Mouse (Mus musculus) MEL (cell line): Measurements from ENCODE around the gene Sit1. TPM values are rescaled to one million over a fixed set of nuclear protein-coding genes. Genes with fewer than 3 reads are reported as not detected.

ENCODE experiments used
- DNase-seq: peaks from one replicate; pipeline ENCODE4 v3.0.0; 2011; ENCODE audit warnings: low read depth, low spot score
- H3K27ac ChIP-seq: 2 replicates; pipeline ENCODE4 v1.5.1; 2012; ENCODE audit warnings: low read depth, mild to moderate bottlenecking, control low read depth, low read length, moderate library complexity; ENCODE audit not compliant: control insufficient read depth
- H3K27me3 ChIP-seq, 2 experiments: fragments of 150-350 bp in 1 of 2; sonication (generic) in 1 of 2; 2 replicates each; pipeline ENCODE4 v1.6.1; 2012; ENCODE audit warnings: low read length in 2 of 2, mild to moderate bottlenecking in 2 of 2, improper control_type of control experiment in 1 of 2, moderate library complexity in 1 of 2; ENCODE audit not compliant: insufficient read depth in 2 of 2, control insufficient read depth in 1 of 2
- H3K36me3 ChIP-seq, 2 experiments: 2 replicates each; pipeline ENCODE4 v1.6.1; 2012 to 2014; ENCODE audit warnings: low read length in 2 of 2, improper control_type of control experiment in 1 of 2, inconsistent platforms in 1 of 2, mild to moderate bottlenecking in 1 of 2; ENCODE audit not compliant: insufficient read depth in 2 of 2, control insufficient read depth in 1 of 2
- H3K4me1 ChIP-seq, 2 experiments: fragments of 150-350 bp in 1 of 2; sonication (generic) in 1 of 2; 2 replicates each; pipeline ENCODE4 v1.6.1; 2012; ENCODE audit warnings: low read length in 2 of 2, improper control_type of control experiment in 1 of 2, mild to moderate bottlenecking in 1 of 2; ENCODE audit not compliant: insufficient read depth in 2 of 2, control insufficient read depth in 1 of 2
- H3K4me3 ChIP-seq, 2 experiments: fragments of 150-350 bp in 1 of 2; sonication (generic) in 1 of 2; 2 replicates each; pipeline ENCODE4 v1.5.1; 2012; ENCODE audit warnings: low read depth in 2 of 2, low read length in 2 of 2, mild to moderate bottlenecking in 2 of 2, moderate library complexity in 2 of 2, control low read depth in 1 of 2, improper control_type of control experiment in 1 of 2; ENCODE audit not compliant: control insufficient read depth in 1 of 2, insufficient read depth in 1 of 2
- H3K79me2 ChIP-seq: 2 replicates; pipeline ENCODE4 v1.6.1; 2012; ENCODE audit warnings: mild to moderate bottlenecking, low read length, moderate library complexity; ENCODE audit not compliant: control insufficient read depth, poor library complexity, insufficient read depth
- H3K9ac ChIP-seq: 2 replicates; pipeline ENCODE4 v1.6.1; 2012; ENCODE audit warnings: low read depth, mild to moderate bottlenecking, control low read depth, low read length, moderate library complexity; ENCODE audit not compliant: control insufficient read depth, poor library complexity, severe bottlenecking
- H3K9me3 ChIP-seq: fragments of 150-350 bp; sonication (generic); replicated peaks from 2 replicates; pipeline ENCODE4 v1.6.1; 2012; ENCODE audit warnings: mild to moderate bottlenecking, low read length, improper control_type of control experiment, moderate library complexity; ENCODE audit not compliant: insufficient read depth
- BHLHE40 ChIP-seq: IDR thresholded peaks from 2 replicates; pipeline ENCODE4 v1.6.1; 2012; ENCODE audit warnings: low read depth, mild to moderate bottlenecking, inconsistent platforms, low read length, improper control_type of control experiment, borderline replicate concordance
- CHD2 ChIP-seq: IDR thresholded peaks from 2 replicates; pipeline ENCODE4 v1.6.1; 2011; ENCODE audit warnings: low read length, improper control_type of control experiment
- CTCF ChIP-seq, 3 experiments: IDR thresholded peaks in 2 of 3; conservative IDR thresholded peaks in 1 of 3; 2 replicates each; pipeline ENCODE4 v1.5.1; 2011 to 2012; ENCODE audit warnings: low read length in 3 of 3, low read depth in 2 of 3, mild to moderate bottlenecking in 2 of 3, improper control_type of control experiment in 1 of 3, inconsistent platforms in 1 of 3, mixed read lengths in 1 of 3, moderate library complexity in 1 of 3; ENCODE audit not compliant: control insufficient read depth in 1 of 3, insufficient read depth in 1 of 3, poor library complexity in 1 of 3, severe bottlenecking in 1 of 3
- ELF1 ChIP-seq: IDR thresholded peaks from 2 replicates; pipeline ENCODE4 v1.6.1; 2014; ENCODE audit warnings: low read depth, mild to moderate bottlenecking, inconsistent platforms, low read length, improper control_type of control experiment, moderate library complexity
- EP300 ChIP-seq, 2 experiments: IDR thresholded peaks; 2 replicates each; pipeline ENCODE4 v1.6.1; 2011; ENCODE audit warnings: improper control_type of control experiment in 2 of 2, low read length in 2 of 2, low read depth in 1 of 2, mild to moderate bottlenecking in 1 of 2
- GABPA ChIP-seq: IDR thresholded peaks from 2 replicates; pipeline ENCODE4 v1.6.1; 2012; ENCODE audit warnings: low read depth, mild to moderate bottlenecking, inconsistent platforms, low read length, improper control_type of control experiment, moderate library complexity
- HCFC1 ChIP-seq: IDR thresholded peaks from 2 replicates; pipeline ENCODE4 v1.6.1; 2012; ENCODE audit warnings: low read depth, mild to moderate bottlenecking, inconsistent platforms, low read length, improper control_type of control experiment, moderate library complexity
- JUND ChIP-seq: IDR thresholded peaks from 2 replicates; pipeline ENCODE4 v1.6.1; 2011; ENCODE audit warnings: low read depth, mild to moderate bottlenecking, improper control_type of control experiment, low read length
- MAX ChIP-seq: IDR thresholded peaks from 2 replicates; pipeline ENCODE4 v1.6.1; 2011; ENCODE audit warnings: low read length, improper control_type of control experiment
- MAZ ChIP-seq: IDR thresholded peaks from 2 replicates; pipeline ENCODE4 v1.6.1; 2012; ENCODE audit warnings: low read depth, mild to moderate bottlenecking, inconsistent platforms, low read length, improper control_type of control experiment
- MEF2A ChIP-seq: IDR thresholded peaks from 2 replicates; pipeline ENCODE4 v1.6.1; 2014; ENCODE audit warnings: low read depth, mild to moderate bottlenecking, inconsistent platforms, low read length, improper control_type of control experiment; ENCODE audit not compliant: poor library complexity, insufficient replicate concordance, severe bottlenecking; ENCODE audit errors: extremely low read depth
- MXI1 ChIP-seq: IDR thresholded peaks from 2 replicates; pipeline ENCODE4 v1.6.1; 2011; ENCODE audit warnings: mild to moderate bottlenecking, low read depth, low read length, improper control_type of control experiment
- MYB ChIP-seq: IDR thresholded peaks from 2 replicates; pipeline ENCODE4 v1.6.1; 2011; ENCODE audit warnings: mild to moderate bottlenecking, low read depth, low read length, improper control_type of control experiment
- MYC ChIP-seq: IDR thresholded peaks from 2 replicates; pipeline ENCODE4 v1.6.1; 2011; ENCODE audit warnings: low read depth, mild to moderate bottlenecking, low read length, improper control_type of control experiment, moderate library complexity
- NELFE ChIP-seq: IDR thresholded peaks from 2 replicates; pipeline ENCODE4 v1.6.1; 2011; ENCODE audit warnings: low read depth, low read length, improper control_type of control experiment
- NRF1 ChIP-seq: IDR thresholded peaks from 2 replicates; pipeline ENCODE4 v1.6.1; 2014; ENCODE audit warnings: low read depth, mild to moderate bottlenecking, inconsistent platforms, low read length, improper control_type of control experiment, moderate library complexity; ENCODE audit not compliant: poor library complexity, insufficient read depth, severe bottlenecking
- POLR2A ChIP-seq, 2 experiments: IDR thresholded peaks; 2 replicates each; pipeline ENCODE4 v1.6.1; 2011 to 2012; ENCODE audit warnings: low read length in 2 of 2, mild to moderate bottlenecking in 2 of 2, control low read depth in 1 of 2, improper control_type of control experiment in 1 of 2, low read depth in 1 of 2, moderate library complexity in 1 of 2; ENCODE audit not compliant: control insufficient read depth in 1 of 2, insufficient read depth in 1 of 2, poor library complexity in 1 of 2
- POLR2AphosphoS2 ChIP-seq: IDR thresholded peaks from 2 replicates; pipeline ENCODE4 v1.6.1; 2011; ENCODE audit warnings: low read length, improper control_type of control experiment
- POLR2AphosphoS5 ChIP-seq: IDR thresholded peaks from 2 replicates; pipeline ENCODE4 v1.6.1; 2012; ENCODE audit warnings: low read depth, borderline replicate concordance, mild to moderate bottlenecking, inconsistent platforms, low read length, moderate library complexity, mixed read lengths
- RAD21 ChIP-seq: IDR thresholded peaks from 2 replicates; pipeline ENCODE4 v1.6.1; 2011; ENCODE audit warnings: mild to moderate bottlenecking, low read depth, low read length, improper control_type of control experiment
- RCOR1 ChIP-seq: IDR thresholded peaks from 2 replicates; pipeline ENCODE4 v1.6.1; 2012; ENCODE audit warnings: low read depth, mild to moderate bottlenecking, inconsistent platforms, low read length, improper control_type of control experiment
- SIN3A ChIP-seq: IDR thresholded peaks from 2 replicates; pipeline ENCODE4 v1.6.1; 2012; ENCODE audit warnings: low read length, improper control_type of control experiment, inconsistent platforms
- SMC3 ChIP-seq: IDR thresholded peaks from 2 replicates; pipeline ENCODE4 v1.6.1; 2011; ENCODE audit warnings: low read depth, low read length, improper control_type of control experiment
- TBP ChIP-seq: IDR thresholded peaks from 2 replicates; pipeline ENCODE4 v1.8.0; 2011; ENCODE audit warnings: low read depth, low read length, improper control_type of control experiment
- USF1 ChIP-seq: IDR thresholded peaks from 2 replicates; pipeline ENCODE4 v1.6.1; 2014; ENCODE audit warnings: low read depth, mild to moderate bottlenecking, inconsistent platforms, low read length, improper control_type of control experiment, moderate library complexity
- USF2 ChIP-seq, 2 experiments: IDR thresholded peaks; 2 replicates each; pipeline ENCODE4 v1.6.1; 2011 to 2012; ENCODE audit warnings: improper control_type of control experiment in 2 of 2, low read length in 2 of 2, borderline replicate concordance in 1 of 2, inconsistent platforms in 1 of 2, low read depth in 1 of 2, mild to moderate bottlenecking in 1 of 2; ENCODE audit not compliant: insufficient read depth in 1 of 2
- ZC3H11A ChIP-seq: IDR thresholded peaks from 2 replicates; pipeline ENCODE4 v1.6.1; 2012; ENCODE audit warnings: low read depth, mild to moderate bottlenecking, inconsistent platforms, low read length, improper control_type of control experiment
- polyA plus RNA-seq, 2 experiments: library from polyadenylated mRNA; stranded (reverse) in 1 of 2; unstranded in 1 of 2; fragments of >175 nt in 1 of 2; fragments of >200 nt in 1 of 2; gene quantifications; 2 replicates each; pipeline versions ENCODE4 v1.2.1 to v1.2.4; 2012; ENCODE audit warnings: low replicate concordance in 2 of 2, low read depth in 1 of 2; ENCODE audit not compliant: insufficient read length in 2 of 2, insufficient read depth in 1 of 2, missing spikeins in 1 of 2
- total RNA-seq: library from RNA; depleted of rRNA; stranded (reverse); fragments of 300-350 nt; gene quantifications from 2 replicates; pipeline ENCODE4 v1.2.3, GENCODE M21; 2012

The Sit1 gene
- total and polyA plus RNA-seq, 3 experiments: 0.06 to 0.08 TPM; not detected in 1

- Histone ChIP-seq H3K9ac (peak overlapping the region; percentile 59), H3K79me2 (peaks cover 3% of the 10 kb centered on the region; the same call in 1 of the 2 replicates), H3K27me3 (no peaks in the 10 kb centered on the region), H3K36me3 (no peaks in the 10 kb centered on the region), H3K9me3 (no peaks in the 10 kb centered on the region), H3K27ac (peak overlapping the region; percentile 30), H3K4me1 (peaks cover 0 to 1% of the 10 kb centered on the region in 2 experiments; a peak in 2 of 4 replicates), H3K4me3 (peak overlapping the region; percentile 78 to 90)
- peak; percentile 99 for DNase-seq
- TF ChIP-seq HCFC1: peak; percentile 79
- TF ChIP-seq NRF1: peak; percentile 73
- TF ChIP-seq MEF2A: 0 out of 2 replicates have a peak, but pooled peaks have one; percentile 23
- TF ChIP-seq NELFE: 0 out of 2 replicates have a peak, but pooled peaks have one; percentile 13
- TF ChIP-seq EP300 (IDR thresholded peaks at IDR 0.05; ENCODE audit: low read depth in 1 of 2, low read length in 2 of 2): 0 out of 4 replicates have a peak, but pooled peaks of 1 of the 2 experiments have one; percentile 20
- no peak for TF ChIP-seq USF2 (IDR thresholded peaks at IDR 0.05; ENCODE audit: borderline replicate concordance in 1 of 2, insufficient read depth in 1 of 2, low read depth in 1 of 2, low read length in 2 of 2)
- peak; percentile 61 to 97 (median 71) for TF ChIP-seq CTCF (IDR thresholded peaks at IDR 0.05 in 2 of 3, conservative IDR thresholded peaks at IDR 0.05 in 1 of 3; ENCODE audit: control insufficient read depth in 1 of 3, insufficient read depth in 1 of 3, low read depth in 2 of 3, low read length in 3 of 3, poor library complexity in 1 of 3, severe bottlenecking in 1 of 3)
- TF ChIP-seq MAZ: peak; percentile 86
- peak; percentile 52; the same call in 1 of the 2 replicates for TF ChIP-seq TBP
- TF ChIP-seq RAD21: peak; percentile 83
- TF ChIP-seq JUND: no peak
- TF ChIP-seq GABPA: 0 out of 2 replicates have a peak, but pooled peaks have one; percentile 45
- TF ChIP-seq USF1: no peak
- peak; percentile 54; the same call in 1 of the 2 replicates for TF ChIP-seq MAX
- TF ChIP-seq MXI1: peak; percentile 85
- 0 out of 2 replicates have a peak, but pooled peaks have one; percentile 7 for TF ChIP-seq BHLHE40
- TF ChIP-seq MYB: 0 out of 2 replicates have a peak, but pooled peaks have one; percentile 28
- no peak for TF ChIP-seq POLR2AphosphoS5
- peak; percentile 94 for TF ChIP-seq SMC3
- TF ChIP-seq SIN3A: peak; percentile 84
- TF ChIP-seq MYC: 0 out of 2 replicates have a peak, but pooled peaks have one; percentile 18
- TF ChIP-seq RCOR1: no peak
- peak in 1 of 2 experiments; percentile 58; a peak in 2 of 4 replicates for TF ChIP-seq POLR2A (IDR thresholded peaks at IDR 0.05; ENCODE audit: control insufficient read depth in 1 of 2, insufficient read depth in 1 of 2, low read depth in 1 of 2, low read length in 2 of 2, poor library complexity in 1 of 2)
- TF ChIP-seq POLR2AphosphoS2: no peak
- no peak for TF ChIP-seq CHD2
- TF ChIP-seq ZC3H11A: peak; percentile 84
- TF ChIP-seq ELF1: peak; percentile 87
These were observed 41.5 kb downstream of the Sit1 start for GRCm38 (mm10) chr4:43442044-43442443.
